Mouse (Mus musculus): ENCODE data around the gene Mrps11. TPM values are rescaled to one million over a fixed set of nuclear protein-coding genes. Genes with fewer than 3 reads are reported as not detected.

Mrps11 gene
- total and polyA plus RNA-seq, 3 experiments = 68.3 to 94.6 (median 75.1) TPM

DNA sequence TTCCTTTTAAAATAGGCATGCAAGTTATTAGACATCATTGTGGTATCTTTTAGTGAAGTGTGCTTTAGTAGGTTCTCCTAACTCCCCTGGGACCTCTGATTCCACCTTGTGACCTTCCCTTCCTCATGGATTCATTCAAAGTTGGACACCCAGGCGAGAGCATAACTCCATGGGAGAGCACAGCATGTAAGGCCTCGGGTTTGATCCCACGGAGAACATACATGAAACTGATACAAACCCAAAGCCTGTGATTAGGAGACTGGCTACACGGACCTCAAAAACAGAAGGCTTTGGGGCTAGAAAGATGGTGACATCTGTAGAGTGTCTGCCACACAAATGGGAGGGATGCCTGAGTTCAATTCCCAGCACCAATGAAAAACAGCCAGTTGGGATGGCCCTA, 30.0 kb upstream of the Mrps11 start:
- in situ Hi-C loops (cut with MboI; ENCODE audit: low pct_ligation_motif_present, low pct_unique_long_range_greater_than_20kb, low sequenced_read_pairs) (no loop called here), dilution Hi-C loops (cut with MboI; ENCODE audit: extremely low pct_ligation_motif_present, extremely low pct_unique_long_range_greater_than_20kb, low sequenced_read_pairs) (no loop called here)
- TF ChIP-seq POLR2AphosphoS2 (IDR thresholded peaks at IDR 0.05; ENCODE audit: low read depth, low read length) = no peak
- TF ChIP-seq NRF1 (IDR thresholded peaks at IDR 0.05; ENCODE audit: low read depth, low read length) = no peak
- TF ChIP-seq MAX (IDR thresholded peaks at IDR 0.05; ENCODE audit: low read length) = no peak
- no peak for TF ChIP-seq POLR2A (IDR thresholded peaks at IDR 0.05; ENCODE audit: low read depth, low read length)
- no peak for TF ChIP-seq PAX5 (IDR thresholded peaks at IDR 0.05; ENCODE audit: low read length)
- no peak for TF ChIP-seq ZKSCAN1 (IDR thresholded peaks at IDR 0.05; ENCODE audit: borderline replicate concordance, low read depth, low read length)
- no peak for TF ChIP-seq MAZ (IDR thresholded peaks at IDR 0.05; ENCODE audit: low read depth, low read length)
- TF ChIP-seq E2F4 (IDR thresholded peaks at IDR 0.05; ENCODE audit: insufficient replicate concordance, low read depth, low read length) = no peak
- TF ChIP-seq NELFE (IDR thresholded peaks at IDR 0.05; ENCODE audit: low read depth, low read length) = no peak
- TF ChIP-seq MXI1 (IDR thresholded peaks at IDR 0.05; ENCODE audit: low read depth, low read length) = no peak
- TF ChIP-seq TCF12 (IDR thresholded peaks at IDR 0.05; ENCODE audit: low read depth, low read length) = no peak
- Histone ChIP-seq H3K27me3 (replicated peaks) (peaks cover 84% of the 10 kb centered on the region), H3K4me3 (replicated peaks in 1 of 3; ENCODE audit: low read depth in 2 of 3, low read length in 2 of 3, poor library complexity in 1 of 3) (no peak overlapping the region), H3K9me3 (replicated peaks; ENCODE audit: low read length) (no peaks in the 10 kb centered on the region), H3K79me2 (replicated peaks; ENCODE audit: control insufficient read depth, extremely low read depth, insufficient read depth, poor library complexity, severe bottlenecking) (no peaks in the 10 kb centered on the region), H3K4me2 (ENCODE audit: insufficient read depth, low read depth, poor library complexity, severe bottlenecking) (no peak overlapping the region), H3K4me1 (ENCODE audit: control insufficient read depth in 1 of 2, insufficient read depth in 2 of 2) (no peaks in the 10 kb centered on the region), H3K27ac (ENCODE audit: insufficient read depth, low read depth) (no peak overlapping the region), H3K36me3 (replicated peaks in 1 of 2; ENCODE audit: control insufficient read depth in 1 of 2, insufficient read depth in 1 of 2, low read length in 1 of 2) (no peaks in the 10 kb centered on the region), H3K9ac (ENCODE audit: insufficient read depth, low read depth) (no peak overlapping the region)
- no peak for DNase-seq (ENCODE audit: extremely low read depth)

DNA sequence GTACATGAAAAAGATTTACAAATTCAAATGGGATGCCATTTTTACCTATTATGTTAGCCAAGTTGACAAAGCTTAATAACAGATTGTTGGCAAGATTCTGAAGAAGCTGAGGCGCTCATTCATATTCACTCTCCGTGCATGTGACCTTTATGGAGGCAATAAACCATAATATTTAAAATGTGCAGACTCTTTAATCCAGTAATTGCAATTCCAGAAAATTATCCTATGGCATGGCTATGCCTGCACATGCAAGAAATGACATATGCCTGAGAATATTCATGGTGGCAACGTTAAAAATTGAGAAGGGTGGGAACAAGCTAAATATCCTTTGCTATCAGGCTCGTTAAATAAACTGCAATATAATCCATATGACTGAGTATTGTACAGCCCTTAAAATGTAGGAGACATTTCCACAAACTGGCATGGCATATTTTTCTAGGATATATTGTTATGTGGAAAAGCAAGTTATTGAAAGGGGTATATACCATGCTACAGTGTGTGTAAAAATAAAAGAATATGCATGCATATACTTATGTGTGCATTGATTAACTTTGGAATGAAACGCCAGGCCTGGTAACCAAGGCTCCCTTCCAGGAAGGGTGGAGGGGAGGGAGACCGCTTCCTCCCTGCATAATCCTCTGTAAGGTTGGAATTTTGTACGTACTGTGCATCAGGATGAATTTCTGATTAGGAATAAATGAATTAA, 29.0 kb upstream of the Mrps11 start:
- Histone ChIP-seq H3K9me3 (replicated peaks; ENCODE audit: low read length) (no peaks in the 10 kb centered on the region), H3K79me2 (replicated peaks; ENCODE audit: control insufficient read depth, extremely low read depth, insufficient read depth, poor library complexity, severe bottlenecking) (no peaks in the 10 kb centered on the region), H3K4me2 (ENCODE audit: insufficient read depth, low read depth, poor library complexity, severe bottlenecking) (no peak overlapping the region), H3K27ac (ENCODE audit: insufficient read depth, low read depth) (no peak overlapping the region), H3K4me3 (replicated peaks in 1 of 3; ENCODE audit: low read depth in 2 of 3, low read length in 2 of 3, poor library complexity in 1 of 3) (no peak overlapping the region), H3K36me3 (replicated peaks in 1 of 2; ENCODE audit: control insufficient read depth in 1 of 2, insufficient read depth in 1 of 2, low read length in 1 of 2) (no peaks in the 10 kb centered on the region), H3K4me1 (ENCODE audit: control insufficient read depth in 1 of 2, insufficient read depth in 2 of 2) (no peaks in the 10 kb centered on the region), H3K27me3 (replicated peaks) (peaks cover 84% of the 10 kb centered on the region), H3K9ac (ENCODE audit: insufficient read depth, low read depth) (no peak overlapping the region)
- dilution Hi-C loops (cut with MboI; ENCODE audit: extremely low pct_ligation_motif_present, extremely low pct_unique_long_range_greater_than_20kb, low sequenced_read_pairs) = no loop called here
- no peak for DNase-seq (ENCODE audit: extremely low read depth)
- no peak for TF ChIP-seq MYC (IDR thresholded peaks at IDR 0.05; ENCODE audit: low read depth, low read length)
- TF ChIP-seq BHLHE40 (IDR thresholded peaks at IDR 0.05; ENCODE audit: low read depth, low read length) = no peak
- TF ChIP-seq CHD2 (IDR thresholded peaks at IDR 0.05; ENCODE audit: low read length) = no peak
- TF ChIP-seq MXI1 (IDR thresholded peaks at IDR 0.05; ENCODE audit: low read depth, low read length) = no peak
- no peak for TF ChIP-seq USF2 (conservative IDR thresholded peaks at IDR 0.05; ENCODE audit: low read depth, low read length)
- no peak for TF ChIP-seq TBP (conservative IDR thresholded peaks at IDR 0.05; ENCODE audit: low read depth, low read length)
- no peak for TF ChIP-seq SMC3 (IDR thresholded peaks at IDR 0.05; ENCODE audit: low read depth, low read length)
- no peak for TF ChIP-seq GABPA (IDR thresholded peaks at IDR 0.05; ENCODE audit: insufficient replicate concordance, low read depth, low read length)
- TF ChIP-seq CHD1 (IDR thresholded peaks at IDR 0.05; ENCODE audit: low read depth, low read length) = no peak
- TF ChIP-seq E2F4 (IDR thresholded peaks at IDR 0.05; ENCODE audit: insufficient replicate concordance, low read depth, low read length) = no peak
- TF ChIP-seq NRF1 (IDR thresholded peaks at IDR 0.05; ENCODE audit: low read depth, low read length) = no peak
- TF ChIP-seq TCF12 (IDR thresholded peaks at IDR 0.05; ENCODE audit: low read depth, low read length) = no peak
- no peak for TF ChIP-seq POLR2AphosphoS2 (IDR thresholded peaks at IDR 0.05; ENCODE audit: low read depth, low read length)
- TF ChIP-seq ZKSCAN1 (IDR thresholded peaks at IDR 0.05; ENCODE audit: borderline replicate concordance, low read depth, low read length) = no peak
- TF ChIP-seq EP300 (IDR thresholded peaks at IDR 0.05; ENCODE audit: low read length) = no peak
- in situ Hi-C loops (cut with MboI; ENCODE audit: low pct_ligation_motif_present, low pct_unique_long_range_greater_than_20kb, low sequenced_read_pairs) = no loop called here
